Mouse (Mus musculus) intestine, embryonic 14.5 days (tissue): ENCODE results near the gene Peg3. TPM values are rescaled to one million over a fixed set of nuclear protein-coding genes. Genes with fewer than 3 reads are reported as not detected.

Experiments used
- ATAC-seq: fragments of 200-750 bp; cut with Nextera tagmentation; replicated peaks from 2 replicates; pipeline ENCODE4 v1.8.0; 2017; ENCODE audit warnings: low read depth, moderate number of reproducible peaks, moderate TSS enrichment, moderate library complexity; ENCODE audit not compliant: low FRiP score, low TSS enrichment
- DNase-seq: peaks from one replicate; pipeline ENCODE4 v3.0.0-alpha.2; 2018; ENCODE audit warnings: low spot score
- H3K27ac ChIP-seq: fragments of 300-500 bp; sonication (generic); 2 replicates; pipeline ENCODE4 v1.5.1; 2014; ENCODE audit warnings: low read depth, mild to moderate bottlenecking, control low read depth
- H3K27me3 ChIP-seq: fragments of 300-500 bp; sonication (generic); replicated peaks from 2 replicates; pipeline ENCODE4 v1.6.1; 2014; ENCODE audit warnings: low read length, control low read depth; ENCODE audit not compliant: control insufficient read depth, insufficient read depth
- H3K36me3 ChIP-seq: fragments of 300-500 bp; sonication (generic); 2 replicates; pipeline ENCODE4 v1.6.1; 2014; ENCODE audit warnings: low read length, control low read depth; ENCODE audit not compliant: control insufficient read depth, insufficient read depth
- H3K4me1 ChIP-seq: fragments of 300-500 bp; sonication (generic); replicated peaks from 2 replicates; pipeline ENCODE4 v1.6.1; 2014; ENCODE audit warnings: low read length, control low read depth, mixed read lengths; ENCODE audit not compliant: control insufficient read depth, insufficient read depth
- H3K4me2 ChIP-seq: fragments of 300-500 bp; sonication (generic); 2 replicates; pipeline ENCODE4 v1.6.1; 2014; ENCODE audit warnings: low read length
- H3K4me3 ChIP-seq: fragments of 300-500 bp; sonication (generic); 2 replicates; pipeline ENCODE4 v1.5.1; 2014; ENCODE audit warnings: low read depth, low read length, control low read depth, mixed read lengths
- H3K9ac ChIP-seq: fragments of 300-500 bp; sonication (generic); 2 replicates; pipeline ENCODE4 v1.6.1; 2014; ENCODE audit warnings: mild to moderate bottlenecking, low read length
- H3K9me3 ChIP-seq: fragments of 300-500 bp; sonication (generic); 2 replicates; pipeline ENCODE4 v1.6.1; 2016; ENCODE audit warnings: low read length, control low read depth; ENCODE audit not compliant: control insufficient read depth
- WGBS: fragments of 180-500 bp; shearing (Covaris S2); extraction: QIAGEN DNeasy Blood & Tissue Kit; methylation state at CpG from one replicate; pipeline ENCODE4 v1.1.7; 2014; 5-methylcytosine and 5-hydroxymethylcytosine counted together
- polyA plus RNA-seq: library from polyadenylated mRNA; unstranded; fragments of >200 nt; fragmentation: Nextera tagmentation; extraction: Ambion mirVana; gene quantifications from 2 replicates; pipeline ENCODE4 v1.2.1, GENCODE M21; 2014

The Peg3 gene
- polyA plus RNA-seq, 1 experiment from 2014 or later = 164 TPM

DNA sequence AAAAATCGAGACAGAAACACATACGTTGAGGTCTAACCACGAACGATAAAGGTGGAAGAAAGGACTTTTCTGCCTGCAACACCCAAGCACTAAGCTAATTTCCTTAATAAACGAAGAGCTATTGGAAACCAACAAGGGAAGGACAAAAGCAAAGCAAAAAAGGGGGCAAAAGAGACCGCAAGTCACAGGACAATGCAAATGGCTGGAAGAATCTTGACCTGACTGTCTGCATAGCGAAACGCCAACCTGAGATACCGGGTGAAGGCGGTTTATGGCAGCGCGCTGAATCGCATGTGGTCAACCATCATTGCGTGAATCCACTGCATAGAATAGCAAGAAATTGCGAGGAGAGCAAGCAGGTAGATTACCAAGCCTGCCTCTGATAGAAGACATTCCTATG lies 570 bp upstream of the Peg3 start:
- Histone ChIP-seq H3K9me3 (peaks cover 41% of the 10 kb centered on the region), H3K4me3 (peak overlapping the region; percentile 56), H3K27me3 (no peaks in the 10 kb centered on the region), H3K9ac (peak overlapping the region; percentile 51), H3K4me1 (no peaks in the 10 kb centered on the region), H3K27ac (peak overlapping the region; percentile 82), H3K4me2 (peak overlapping the region; percentile 49), H3K36me3 (0 out of 2 replicates have a peak, but pooled peaks cover 7% of the 10 kb centered on the region)
- DNase-seq (peak; percentile 62), ATAC-seq (no peak)
- 48% methylated on average over 15 of the region's 15 CpGs for WGBS

DNA sequence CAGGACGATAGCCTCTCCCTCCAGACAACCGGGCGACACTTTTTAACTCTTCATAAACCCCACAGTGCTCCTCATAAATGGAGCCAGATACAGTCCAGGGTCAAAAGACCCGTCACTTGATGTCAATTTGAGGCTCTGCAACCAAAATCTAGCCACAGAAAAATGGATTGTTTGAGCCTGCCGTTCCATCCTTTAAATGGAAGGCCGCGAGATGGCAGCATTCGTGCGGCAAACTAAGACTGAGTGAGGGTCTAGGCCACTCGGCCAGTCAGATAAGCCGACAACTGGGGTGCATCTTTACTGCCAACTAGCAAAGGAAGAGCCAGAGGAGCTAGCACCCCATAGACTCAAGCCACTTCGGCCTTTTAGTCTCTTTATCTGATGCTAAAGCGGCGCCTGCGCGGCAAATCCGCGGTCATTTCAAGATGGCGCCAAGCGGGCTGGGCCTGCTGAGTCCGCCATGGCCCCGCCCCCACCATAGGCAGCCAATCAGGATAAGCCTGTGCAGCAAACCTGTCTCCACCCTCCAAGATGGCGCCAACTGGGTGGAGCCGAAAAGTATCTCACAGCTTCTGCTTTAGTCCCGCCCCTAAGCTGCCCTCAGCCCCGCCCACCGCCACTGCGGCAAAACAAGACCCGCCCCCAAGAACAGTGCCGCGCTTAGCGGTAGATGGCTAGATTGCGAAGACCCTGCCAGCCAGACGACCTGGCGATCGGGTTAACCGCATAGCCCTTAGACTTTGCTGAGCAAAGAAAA lies 992 bp downstream of the Peg3 start:
- no peaks in the 10 kb centered on the region for H3K4me1 ChIP-seq
- ATAC-seq (peak; percentile 61), DNase-seq (peak; percentile 92)
- H3K4me3 ChIP-seq = peak overlapping the region; percentile 56
- H3K36me3 ChIP-seq = peaks cover 23% of the 10 kb centered on the region
- H3K4me2 ChIP-seq = peak overlapping the region; percentile 49
- H3K27me3 ChIP-seq = no peaks in the 10 kb centered on the region
- WGBS = 47% methylated on average over 37 of the region's 37 CpGs
- peak overlapping the region; percentile 61 for H3K9ac ChIP-seq
- peak overlapping the region; percentile 91 for H3K27ac ChIP-seq
- H3K9me3 ChIP-seq = peaks cover 43% of the 10 kb centered on the region

DNA sequence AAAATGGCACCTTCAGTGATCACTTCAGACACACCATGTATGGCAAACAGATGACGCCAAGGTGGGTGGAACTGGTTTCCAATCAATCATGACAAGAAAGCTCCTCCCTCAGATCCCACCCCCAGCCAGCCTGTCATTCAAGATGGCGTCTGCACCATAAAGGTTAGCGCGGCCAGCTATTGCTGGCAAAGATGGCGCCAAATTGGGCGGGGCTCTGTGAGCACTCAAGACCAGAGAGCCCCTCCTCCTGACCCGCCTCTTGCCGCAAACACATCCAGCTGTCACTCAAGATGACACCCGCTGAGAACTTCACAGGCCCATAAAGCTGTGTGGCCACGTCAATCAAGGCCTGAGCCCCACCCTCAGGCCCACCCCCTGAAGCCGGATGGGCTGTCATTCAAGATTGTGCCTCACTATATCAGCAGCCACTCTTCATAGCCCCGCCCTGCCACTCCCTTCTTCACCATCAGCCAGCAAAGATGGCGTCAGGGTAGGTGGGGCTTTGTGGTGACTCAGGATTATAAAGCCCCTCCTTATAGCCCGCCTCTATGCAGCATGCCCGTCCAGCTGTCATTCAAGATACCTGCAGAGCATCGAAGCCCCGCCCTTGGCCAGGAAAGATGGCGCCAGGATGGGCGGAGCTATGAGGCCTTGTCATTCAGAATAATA lies 1.8 kb downstream of the Peg3 start:
- no peaks in the 10 kb centered on the region for H3K27me3 ChIP-seq

DNA sequence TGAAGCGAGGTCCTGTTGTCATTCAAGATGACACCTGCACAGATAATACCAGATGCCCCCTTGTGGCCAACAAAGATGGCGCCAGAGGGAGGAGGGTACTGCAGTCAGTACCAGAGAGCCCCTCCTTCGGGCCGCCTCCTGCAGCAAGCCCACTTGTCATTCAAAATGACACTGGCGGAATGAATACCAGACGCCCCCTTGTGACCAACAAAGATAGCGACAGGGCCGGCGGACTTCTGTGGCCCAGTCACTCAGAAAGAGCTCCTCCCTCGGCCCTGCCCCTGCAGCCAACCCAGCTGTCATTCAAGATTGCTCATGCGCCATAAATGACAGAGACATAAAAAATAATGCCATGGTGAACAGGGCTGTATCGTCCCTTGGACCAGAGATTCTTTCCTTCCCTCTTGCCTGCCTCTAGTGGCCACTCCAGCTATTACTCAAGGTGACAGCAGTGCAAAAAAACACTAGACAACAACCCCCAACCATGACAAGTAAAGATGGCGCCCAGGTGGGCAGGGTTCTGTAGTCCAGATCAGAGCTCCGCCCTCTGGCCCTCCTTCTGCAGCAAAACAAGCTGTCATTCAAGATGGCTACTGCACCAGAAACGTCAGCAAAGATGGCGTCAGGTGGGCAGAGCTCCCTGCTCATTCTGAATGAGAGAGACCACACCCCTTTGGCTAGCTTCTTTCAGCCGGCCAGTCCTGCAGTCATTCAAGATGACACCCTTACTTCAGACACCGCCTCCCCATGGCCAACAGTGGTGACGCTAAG lies 2.7 kb downstream of the Peg3 start:
- peak overlapping the region; percentile 56 for H3K4me3 ChIP-seq
- peak overlapping the region; percentile 78 for H3K27ac ChIP-seq
- H3K27me3 ChIP-seq = no peaks in the 10 kb centered on the region
- H3K4me1 ChIP-seq = no peaks in the 10 kb centered on the region
- peak overlapping the region; percentile 44 for H3K4me2 ChIP-seq
- DNase-seq = peak; percentile 75
- peaks cover 31% of the 10 kb centered on the region for H3K36me3 ChIP-seq
- H3K9me3 ChIP-seq = peaks cover 43% of the 10 kb centered on the region
- 61% methylated on average over 19 of the region's 19 CpGs for WGBS
- H3K9ac ChIP-seq = no peak overlapping the region
- ATAC-seq = peak; percentile 40

More for the DNA sequence above, 1.8 kb downstream of the Peg3 start:
- Histone ChIP-seq H3K9me3 (peaks cover 43% of the 10 kb centered on the region), H3K4me1 (no peaks in the 10 kb centered on the region), H3K4me3 (peak overlapping the region; percentile 56), H3K9ac (no peak overlapping the region), H3K4me2 (peak overlapping the region; percentile 44), H3K27ac (peak overlapping the region; percentile 91), H3K36me3 (peaks cover 31% of the 10 kb centered on the region)
- peak; percentile 87 for DNase-seq
- 50% methylated on average over 19 of the region's 19 CpGs for WGBS
- ATAC-seq = peak; percentile 79

DNA sequence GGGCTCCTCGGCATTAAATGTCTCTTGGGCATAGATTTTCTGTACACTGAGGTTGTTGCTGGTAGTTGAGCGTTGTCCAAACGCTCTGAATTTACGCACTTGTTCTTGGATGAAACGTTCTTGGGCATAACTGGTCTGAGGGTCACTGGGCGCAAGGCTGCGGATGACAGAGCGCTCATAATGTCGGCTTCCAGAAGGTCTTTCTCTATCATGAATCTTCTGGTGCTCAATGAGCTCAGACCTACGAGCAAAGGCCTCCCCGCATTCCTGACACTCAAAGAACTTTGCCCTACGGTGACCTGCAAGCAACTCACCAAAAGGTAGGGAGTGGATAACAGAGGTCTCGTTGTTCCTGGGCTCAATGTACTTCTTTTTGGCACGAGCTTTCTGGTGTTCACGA lies 20.8 kb downstream of the Peg3 start:
- Histone ChIP-seq H3K4me2 (no peak overlapping the region), H3K4me3 (no peak overlapping the region), H3K27me3 (no peaks in the 10 kb centered on the region), H3K36me3 (peaks cover 79% of the 10 kb centered on the region), H3K9me3 (no peaks in the 10 kb centered on the region), H3K27ac (no peak overlapping the region), H3K9ac (no peak overlapping the region), H3K4me1 (no peaks in the 10 kb centered on the region)
- ATAC-seq = no peak
- 91% methylated on average over 15 of the region's 15 CpGs for WGBS
- no peak for DNase-seq

DNA sequence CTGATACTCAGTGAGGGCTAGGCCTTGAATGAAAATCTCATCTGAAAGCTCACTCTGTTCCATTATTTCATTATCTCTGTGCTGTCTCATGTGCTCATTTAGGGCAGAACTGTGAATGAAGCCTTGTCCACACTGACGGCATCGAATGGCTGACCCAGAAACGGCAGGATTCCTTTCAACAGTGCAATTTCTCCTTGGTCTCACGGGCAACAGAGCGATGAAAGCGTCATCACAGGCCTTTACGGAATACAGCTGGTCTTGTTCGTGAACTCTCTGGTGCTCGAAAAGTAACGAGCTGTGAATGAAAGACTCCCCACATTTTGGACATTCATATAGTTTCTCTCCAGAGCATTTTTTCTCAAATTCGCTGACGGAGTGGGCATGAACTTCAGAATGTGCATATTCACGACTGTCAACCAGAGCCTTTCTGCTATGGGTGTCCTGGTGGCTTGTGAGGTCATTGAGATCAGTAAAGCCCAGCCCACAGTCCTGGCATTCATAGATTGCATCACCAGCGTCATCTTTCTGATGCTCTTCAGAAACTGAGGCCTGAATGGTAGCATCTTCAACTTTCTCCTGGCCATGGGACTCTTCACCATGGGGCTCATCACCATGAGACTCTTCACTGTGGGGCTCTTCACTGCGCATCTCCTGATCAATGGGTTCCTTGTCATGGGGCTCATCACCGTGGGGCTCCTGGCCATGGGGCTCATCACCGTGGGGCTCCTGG lies 21.6 kb downstream of the Peg3 start:
- Histone ChIP-seq H3K4me3 (no peak overlapping the region), H3K27me3 (no peaks in the 10 kb centered on the region), H3K4me1 (no peaks in the 10 kb centered on the region), H3K9ac (no peak overlapping the region), H3K9me3 (no peaks in the 10 kb centered on the region), H3K4me2 (no peak overlapping the region), H3K36me3 (peaks cover 79% of the 10 kb centered on the region), H3K27ac (no peak overlapping the region)
- no peak for DNase-seq
- 84% methylated on average over 17 of the region's 17 CpGs for WGBS
- ATAC-seq = no peak

DNA sequence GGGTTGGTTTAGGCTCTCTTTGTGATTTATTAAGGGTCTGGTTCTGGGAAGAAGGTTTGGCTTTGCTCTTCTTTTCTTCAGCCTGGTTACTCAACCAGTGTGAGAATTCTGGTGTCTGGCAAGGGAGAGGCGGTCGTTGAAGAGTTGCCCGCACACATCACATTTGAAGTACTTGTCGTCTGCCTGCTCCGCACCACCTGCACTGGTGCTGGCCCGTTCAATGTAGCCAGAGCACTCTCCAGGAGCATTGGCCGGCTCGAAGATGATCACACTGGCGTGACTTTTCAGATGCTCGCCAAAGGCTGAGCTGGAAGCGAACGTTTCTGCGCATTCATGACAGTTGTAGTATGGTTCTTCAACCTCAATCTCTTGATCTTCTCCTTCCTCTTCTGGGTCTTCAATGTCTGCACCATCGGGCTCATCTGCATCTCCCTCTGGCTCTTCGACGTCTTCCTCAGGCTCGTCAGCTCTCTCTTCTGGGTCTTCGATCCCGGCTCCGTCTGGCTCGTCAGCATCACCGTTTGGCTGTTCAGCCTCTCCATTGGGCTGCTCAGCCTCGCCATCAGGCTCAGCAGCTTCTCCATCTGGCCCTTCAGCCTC lies 22.7 kb downstream of the Peg3 start:
- no peak overlapping the region for H3K4me3 ChIP-seq
- H3K27me3 ChIP-seq = no peaks in the 10 kb centered on the region
- H3K4me2 ChIP-seq = no peak overlapping the region
- DNase-seq (no peak), ATAC-seq (no peak)
- no peaks in the 10 kb centered on the region for H3K9me3 ChIP-seq
- H3K36me3 ChIP-seq = peaks cover 69% of the 10 kb centered on the region
- no peak overlapping the region for H3K27ac ChIP-seq
- H3K4me1 ChIP-seq = no peaks in the 10 kb centered on the region
- WGBS = 92% methylated on average over 23 of the region's 23 CpGs
- no peak overlapping the region for H3K9ac ChIP-seq

DNA sequence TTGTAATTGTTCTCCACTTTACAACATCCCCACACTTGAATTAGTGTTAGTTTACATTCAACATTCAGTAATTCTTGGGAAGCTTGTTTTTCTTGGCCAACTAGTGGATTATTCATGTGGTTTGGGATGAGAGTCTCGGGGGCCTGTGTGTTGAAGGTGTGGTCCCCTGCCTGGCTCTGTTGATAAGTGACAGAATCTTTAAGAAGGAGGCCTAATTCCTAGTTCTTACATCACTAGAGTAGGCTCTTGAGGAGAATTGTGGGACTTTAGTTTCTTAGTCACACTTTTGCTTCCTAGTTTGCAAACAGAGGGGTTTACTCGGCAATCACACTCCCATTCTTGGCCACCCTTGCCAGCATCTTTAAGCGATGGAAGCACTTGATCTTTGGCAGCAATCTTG lies 31.0 kb downstream of the Peg3 start:
- Histone ChIP-seq H3K4me3 (no peak overlapping the region), H3K9ac (no peak overlapping the region), H3K4me1 (no peaks in the 10 kb centered on the region), H3K36me3 (0 out of 2 replicates have a peak, but pooled peaks cover 6% of the 10 kb centered on the region), H3K27ac (no peak overlapping the region), H3K27me3 (no peaks in the 10 kb centered on the region), H3K9me3 (no peaks in the 10 kb centered on the region), H3K4me2 (no peak overlapping the region)
- WGBS = 74% methylated on average over 3 of the region's 3 CpGs
- no peak for DNase-seq
- no peak for ATAC-seq
